Mouse (Mus musculus): ENCODE measurements around the gene D10Wsu102e.

DNA sequence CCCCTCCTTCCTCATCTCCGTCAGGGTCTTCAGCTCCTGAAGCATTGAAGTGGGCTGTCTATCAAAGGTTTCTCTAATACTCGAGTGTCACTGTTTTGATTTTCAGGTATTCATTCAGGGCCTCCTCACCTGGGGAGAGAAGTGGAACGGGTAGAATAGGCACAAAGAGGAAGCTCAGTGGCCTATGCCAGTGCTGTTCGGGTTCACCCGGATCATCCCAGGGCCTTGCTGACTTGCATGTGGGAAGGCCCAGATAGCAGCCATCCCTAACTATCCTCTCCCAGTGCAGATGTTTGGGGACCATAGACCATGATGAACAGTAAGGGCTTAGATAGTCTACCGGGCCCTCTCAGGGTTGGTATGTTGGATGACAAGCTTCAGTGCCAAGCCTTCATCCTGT lies 130.5 kb downstream of the D10Wsu102e start:
- TF ChIP-seq CTCF (IDR thresholded peaks at IDR 0.05; ENCODE audit: low read depth, low read length) (no peak), EP300 (IDR thresholded peaks at IDR 0.05; ENCODE audit: insufficient read depth, low read depth, low read length) (no peak)

All from ES-Bruce4 (cell line).